Mouse (Mus musculus) cerebellum, adult 8-10 months (tissue): ENCODE data around the gene Tesmin.
A peak's percentile ranks its signal among the peaks of the same experiment; 100 is the strongest.

ENCODE experiments used
- DNase-seq: peaks from one replicate; pipeline ENCODE4 v3.0.0; 2022

Tesmin gene

GRCm38 (mm10) chr19:3449248-3449647 is 60.6 kb downstream of the Tesmin start:
- DNase-seq, result no peak

DNA sequence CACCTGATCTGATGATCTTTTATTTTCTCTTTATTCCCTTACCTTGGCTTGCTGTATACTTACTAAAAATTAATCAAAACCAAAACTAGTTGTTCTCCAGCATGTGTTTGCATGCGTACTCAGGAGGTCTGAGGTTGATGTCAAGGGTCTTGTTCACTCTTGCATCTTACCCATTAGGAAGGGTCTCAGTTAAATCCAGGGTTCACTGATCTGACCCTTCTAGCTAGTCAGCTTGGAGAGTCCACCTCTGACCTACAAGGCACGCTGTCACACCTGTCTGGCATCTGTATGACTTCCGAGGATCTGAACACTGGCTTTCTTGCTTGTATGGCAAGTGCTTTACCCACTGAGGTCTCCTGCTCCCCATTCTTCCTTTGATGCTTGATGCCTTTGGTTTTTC is 62.1 kb downstream of the Tesmin start:
- no peak for DNase-seq

DNA sequence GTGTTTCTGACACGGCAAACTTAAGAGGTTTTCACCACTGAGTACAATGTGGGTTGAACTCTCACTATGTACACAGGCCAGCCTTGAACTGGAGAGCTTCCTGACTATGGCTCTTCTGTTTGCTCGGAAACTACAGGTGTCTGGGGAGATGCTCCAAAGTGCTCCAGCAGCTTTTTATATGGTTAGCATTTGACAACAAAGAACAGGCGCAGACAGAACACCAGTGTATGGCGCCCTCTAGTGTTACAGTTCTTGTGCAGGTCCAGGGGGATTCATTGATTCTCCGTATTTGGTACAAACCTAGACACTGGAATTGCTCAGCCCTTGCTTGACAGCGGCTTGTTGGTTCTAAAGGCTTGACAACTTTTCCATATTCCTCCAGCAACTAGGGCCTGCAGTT is 62.5 kb downstream of the Tesmin start:
- DNase-seq, result peak; percentile 49

DNA sequence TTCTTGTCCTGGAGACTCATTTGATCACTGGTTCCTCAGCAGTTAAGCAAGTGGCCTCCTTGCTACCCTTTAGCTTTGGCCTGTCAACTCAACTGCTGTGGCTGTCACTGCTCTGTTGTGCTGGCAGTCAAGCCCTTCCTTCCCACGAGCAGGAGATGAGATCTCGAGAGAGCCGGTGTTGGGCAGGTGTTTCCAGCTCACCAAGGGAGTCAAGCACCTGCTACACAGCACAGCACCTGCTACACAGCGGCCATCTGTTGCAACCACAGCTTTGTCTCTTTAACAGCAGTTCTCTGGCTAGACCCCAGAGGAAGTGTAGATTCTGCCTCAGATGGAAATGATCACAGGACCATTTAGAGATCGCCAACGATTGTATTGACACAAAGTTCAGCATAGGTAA is 63.0 kb downstream of the Tesmin start:
- no peak for DNase-seq
